Mouse (Mus musculus): ENCODE measurements around the gene Cdc42ep5. TPM values are rescaled to one million over a fixed set of nuclear protein-coding genes. Genes with fewer than 3 reads are reported as not detected.

Cdc42ep5 gene
- polyA plus RNA-seq, 1 experiment from 2014 or later: 7.9 TPM

DNA sequence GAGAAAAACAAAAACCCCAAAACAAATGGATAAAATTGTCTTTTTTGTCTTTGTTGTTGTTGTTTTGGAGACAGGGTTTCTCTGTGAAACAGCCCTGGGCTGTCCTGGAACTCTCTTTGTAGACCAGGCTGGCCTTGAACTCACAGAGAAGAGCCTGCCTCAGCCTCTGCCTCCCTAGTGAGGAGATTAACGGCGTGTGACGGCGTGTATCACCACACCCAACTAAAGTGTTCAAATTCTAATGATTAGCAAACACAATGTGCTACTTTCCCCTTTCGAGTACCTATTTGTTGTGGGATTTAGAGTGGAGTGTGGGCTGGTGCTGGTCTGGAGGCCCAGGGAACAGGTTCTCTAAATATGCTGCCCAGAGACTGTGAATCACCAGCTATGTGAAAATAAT is 29.7 kb downstream of the Cdc42ep5 start:
- Histone ChIP-seq H3K36me3 (peaks cover 15% of the 10 kb centered on the region), H3K9me3 (replicated peaks) (no peaks in the 10 kb centered on the region), H3K27ac (replicated peaks) (no peak overlapping the region), H3K4me3 (replicated peaks) (no peak overlapping the region), H3K27me3 (replicated peaks) (no peaks in the 10 kb centered on the region), H3K9ac (replicated peaks) (0 out of 2 replicates have a peak overlapping the region, but pooled peaks have one; percentile 23), H3K4me2 (no peak overlapping the region), H3K4me1 (peaks cover 46% of the 10 kb centered on the region)
- 85% methylated on average over 5 of the region's 5 CpGs for WGBS
- no peak for ATAC-seq (ENCODE audit: low FRiP score)

DNA sequence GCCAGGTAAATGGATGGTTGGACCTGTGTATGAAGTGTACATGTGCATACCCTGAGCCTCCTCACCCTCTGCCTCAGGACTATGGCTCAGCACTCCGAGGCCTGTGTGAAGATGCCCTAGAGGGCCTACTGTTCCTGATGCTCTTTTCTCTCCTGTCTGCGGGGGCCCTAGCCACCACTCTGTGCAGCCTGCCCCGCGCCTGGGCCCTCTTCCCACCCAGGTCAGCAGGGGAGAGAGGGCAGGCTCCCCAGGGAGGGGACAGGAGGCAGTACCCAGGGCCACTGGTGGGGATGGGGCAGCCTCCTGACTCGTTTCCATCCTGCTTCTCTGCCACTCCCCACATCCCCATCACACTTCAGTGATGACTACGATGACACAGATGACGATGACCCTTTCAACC is 31.7 kb downstream of the Cdc42ep5 start:
- Histone ChIP-seq H3K36me3 (peaks cover 14% of the 10 kb centered on the region; the same call in 1 of the 2 replicates), H3K27me3 (replicated peaks) (no peaks in the 10 kb centered on the region), H3K9ac (replicated peaks) (no peak overlapping the region; the same call in 1 of the 2 replicates), H3K27ac (replicated peaks) (peak overlapping the region; percentile 48), H3K9me3 (replicated peaks) (no peaks in the 10 kb centered on the region), H3K4me2 (no peak overlapping the region), H3K4me1 (peaks cover 41% of the 10 kb centered on the region), H3K4me3 (replicated peaks) (no peak overlapping the region)
- 84% methylated on average over 6 of the region's 7 CpGs for WGBS
- no peak for ATAC-seq (ENCODE audit: low FRiP score)

DNA sequence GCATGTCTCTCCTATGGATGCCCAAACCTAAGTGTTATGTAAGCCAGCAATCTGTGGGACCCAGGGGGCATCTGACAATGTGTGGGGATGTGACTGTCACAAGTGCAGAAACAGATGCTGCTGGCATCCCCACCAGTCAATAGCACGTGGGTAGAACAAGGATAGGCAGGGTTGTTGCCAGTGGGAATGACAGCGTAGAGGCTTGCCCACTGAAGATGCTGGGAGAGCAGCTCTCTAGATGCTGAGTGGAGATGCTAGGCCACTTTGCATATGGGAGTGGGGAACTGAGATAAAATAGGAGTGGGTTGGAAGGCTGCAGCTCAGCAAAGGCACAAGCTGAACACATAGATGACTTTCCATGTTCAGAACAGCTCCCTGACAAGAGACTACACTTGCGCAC is 32.1 kb downstream of the Cdc42ep5 start:
- WGBS: 91% methylated on average over 3 of the region's 3 CpGs
- Histone ChIP-seq H3K4me2 (no peak overlapping the region), H3K4me1 (peaks cover 37% of the 10 kb centered on the region), H3K36me3 (peaks cover 14% of the 10 kb centered on the region; the same call in 1 of the 2 replicates), H3K9me3 (replicated peaks) (no peaks in the 10 kb centered on the region), H3K27ac (replicated peaks) (peak overlapping the region; percentile 63), H3K27me3 (replicated peaks) (no peaks in the 10 kb centered on the region), H3K4me3 (replicated peaks) (no peak overlapping the region), H3K9ac (replicated peaks) (no peak overlapping the region; the same call in 1 of the 2 replicates)
- no peak for ATAC-seq (ENCODE audit: low FRiP score)

DNA sequence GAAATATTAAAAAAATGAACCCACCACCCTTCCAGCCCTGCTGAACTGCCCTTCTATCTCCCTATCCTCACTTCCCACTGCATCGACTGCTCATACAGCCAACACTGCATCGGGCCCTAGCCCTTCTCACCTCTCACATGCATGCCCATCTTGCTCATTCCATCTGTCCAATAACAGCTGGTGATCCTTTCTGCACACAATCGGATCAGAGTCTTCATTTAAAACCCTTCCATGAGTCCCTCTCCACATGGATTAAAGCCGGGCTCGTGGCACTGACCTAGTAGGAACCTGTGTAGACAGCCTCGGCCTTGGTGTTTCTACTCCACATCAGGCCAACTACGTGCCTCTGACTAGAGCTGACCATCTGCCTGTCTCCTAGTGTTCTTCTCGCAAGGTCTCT is 32.7 kb downstream of the Cdc42ep5 start:
- H3K4me3 ChIP-seq (replicated peaks): no peak overlapping the region
- no peaks in the 10 kb centered on the region for H3K27me3 ChIP-seq (replicated peaks)
- H3K27ac ChIP-seq (replicated peaks): peak overlapping the region; percentile 63
- no peak overlapping the region for H3K9ac ChIP-seq (replicated peaks)
- WGBS: 94% methylated on average over 8 of the region's 8 CpGs
- H3K4me2 ChIP-seq: no peak overlapping the region
- H3K36me3 ChIP-seq: peaks cover 14% of the 10 kb centered on the region; the same call in 1 of the 2 replicates
- no peaks in the 10 kb centered on the region for H3K9me3 ChIP-seq (replicated peaks)
- H3K4me1 ChIP-seq: peaks cover 36% of the 10 kb centered on the region
- ATAC-seq (ENCODE audit: low FRiP score): no peak

DNA sequence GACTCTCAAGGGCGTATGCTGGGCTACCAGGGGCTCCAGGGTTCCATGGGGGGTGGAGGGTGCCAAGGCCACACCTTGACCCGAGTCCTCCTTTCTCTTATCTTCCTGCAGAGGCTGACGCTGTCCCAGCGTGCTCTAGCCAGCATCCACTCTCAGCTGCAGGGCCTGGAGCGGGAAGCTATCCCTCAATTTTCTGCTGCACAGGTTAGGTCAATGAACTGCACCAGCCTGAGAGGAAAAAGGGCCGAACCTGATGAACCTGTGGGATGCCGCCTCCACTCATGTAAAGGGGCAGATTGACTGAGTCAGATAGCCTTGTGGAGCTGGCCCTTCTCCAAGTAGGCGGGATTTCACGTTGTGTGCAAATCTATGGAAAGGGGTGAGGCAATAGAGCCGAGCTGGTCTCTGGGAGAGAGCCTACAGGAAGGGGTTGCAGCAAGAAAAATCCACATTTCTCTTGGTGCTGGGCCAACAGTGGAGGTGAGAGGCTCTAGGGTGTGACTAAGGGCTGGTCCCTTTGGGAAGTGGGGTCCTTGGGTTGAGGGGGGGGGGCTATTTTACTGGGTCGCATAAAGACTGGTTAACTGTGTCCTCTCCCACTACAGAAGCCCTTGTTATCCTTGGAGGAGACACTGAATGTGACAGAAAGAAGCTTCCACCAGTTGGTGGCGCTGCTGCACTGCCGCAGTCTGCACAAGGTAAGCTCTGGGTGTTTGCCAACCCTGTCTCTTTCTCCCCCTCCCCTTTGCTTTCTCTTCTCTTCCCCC is 33.8 kb downstream of the Cdc42ep5 start:
- Histone ChIP-seq H3K9me3 (replicated peaks) (no peaks in the 10 kb centered on the region), H3K4me1 (peaks cover 35% of the 10 kb centered on the region), H3K9ac (replicated peaks) (peak overlapping the region; percentile 14; the same call in 1 of the 2 replicates), H3K4me2 (0 out of 2 replicates have a peak overlapping the region, but pooled peaks have one; percentile 20), H3K27ac (replicated peaks) (peak overlapping the region; percentile 63), H3K27me3 (replicated peaks) (no peaks in the 10 kb centered on the region), H3K4me3 (replicated peaks) (no peak overlapping the region), H3K36me3 (peaks cover 14% of the 10 kb centered on the region; the same call in 1 of the 2 replicates)
- WGBS: 41% methylated on average over 13 of the region's 13 CpGs
- ATAC-seq (ENCODE audit: low FRiP score): peak; percentile 67; the same call in 1 of the 2 replicates

DNA sequence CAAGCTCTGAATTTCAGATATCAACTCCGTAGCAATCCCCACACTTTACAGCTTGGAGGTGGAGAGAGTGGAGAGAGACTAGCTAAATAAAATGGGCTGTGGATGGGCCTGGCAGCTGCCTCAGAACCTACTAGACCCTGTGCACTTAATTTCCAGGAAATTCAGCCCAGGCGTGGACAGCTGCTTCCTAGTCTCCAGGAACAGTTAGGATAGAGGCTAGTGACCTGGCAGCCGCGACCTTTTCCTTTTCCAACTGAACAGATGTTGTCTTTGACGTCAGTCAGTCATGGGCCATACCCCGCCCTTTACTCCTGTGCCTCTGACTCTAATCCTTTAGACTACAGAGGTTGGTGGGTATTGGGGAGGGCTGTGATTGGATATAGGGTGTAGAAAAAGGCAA is 35.8 kb downstream of the Cdc42ep5 start:
- no peak for ATAC-seq (ENCODE audit: low FRiP score)
- Histone ChIP-seq H3K4me1 (peaks cover 42% of the 10 kb centered on the region), H3K9ac (replicated peaks) (no peak overlapping the region; the same call in 1 of the 2 replicates), H3K9me3 (replicated peaks) (no peaks in the 10 kb centered on the region), H3K27ac (replicated peaks) (peak overlapping the region; percentile 63; the same call in 1 of the 2 replicates), H3K36me3 (peaks cover 14% of the 10 kb centered on the region; the same call in 1 of the 2 replicates), H3K4me2 (no peak overlapping the region), H3K4me3 (replicated peaks) (no peak overlapping the region), H3K27me3 (replicated peaks) (no peaks in the 10 kb centered on the region)
- 80% methylated on average over 6 of the region's 6 CpGs for WGBS

DNA sequence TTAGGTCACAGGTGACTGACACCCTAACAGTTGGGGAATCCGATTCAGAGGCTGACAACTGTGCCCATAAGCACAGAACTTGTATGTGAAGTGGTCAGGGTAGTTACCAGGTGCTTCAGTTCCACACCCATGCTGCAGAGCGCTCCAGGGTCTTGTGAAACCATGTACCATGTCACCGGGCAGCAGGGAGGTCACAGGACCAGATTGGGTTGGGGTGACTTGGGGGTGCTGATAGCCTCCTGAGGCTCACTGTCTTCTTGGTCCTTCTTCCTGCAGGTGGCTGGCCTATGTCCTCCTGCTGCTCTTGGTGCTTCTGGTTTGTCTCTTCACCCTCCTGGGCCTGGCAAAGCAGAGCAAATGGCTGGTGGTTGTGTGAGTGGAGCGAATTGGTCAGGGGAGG is 36.8 kb downstream of the Cdc42ep5 start:
- Histone ChIP-seq H3K4me3 (replicated peaks) (no peak overlapping the region), H3K9ac (replicated peaks) (no peak overlapping the region), H3K4me1 (peaks cover 48% of the 10 kb centered on the region)

DNA sequence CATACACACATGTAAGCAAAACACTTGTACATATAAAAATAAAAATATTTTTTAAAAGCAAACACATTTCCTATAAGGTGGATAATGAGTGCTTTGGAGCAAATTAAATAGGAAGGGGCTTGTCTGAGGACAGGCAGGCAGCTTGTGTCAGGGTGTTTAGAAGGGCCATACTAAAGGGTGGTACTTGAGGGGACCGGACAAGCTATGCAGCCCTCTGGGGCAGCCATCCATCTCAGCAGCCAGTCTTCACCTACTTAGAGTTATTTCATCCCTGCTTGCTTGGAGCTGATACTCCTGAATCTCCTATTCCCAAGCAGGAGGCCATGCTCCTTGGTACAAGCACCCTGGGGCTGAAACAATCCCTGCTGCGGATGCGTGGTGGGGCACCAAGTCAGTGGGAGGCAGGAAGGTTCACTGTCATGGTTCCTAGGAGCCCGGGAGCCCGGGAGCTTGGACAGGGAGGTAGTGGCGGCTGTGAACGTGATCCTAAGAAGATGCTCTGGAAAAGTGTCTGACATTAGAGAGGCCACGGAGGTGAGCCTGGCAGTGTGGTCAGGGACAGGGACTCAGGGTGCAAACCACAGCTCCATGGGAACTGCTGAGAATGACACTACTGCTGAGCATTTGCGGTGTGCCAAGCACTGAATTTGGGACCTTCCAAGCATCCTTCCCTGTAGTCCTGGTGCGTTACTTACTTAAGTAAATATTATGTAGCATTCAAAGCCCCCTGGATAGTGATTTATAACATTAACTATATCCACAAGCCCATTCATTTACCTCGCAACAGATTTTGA is 37.5 kb downstream of the Cdc42ep5 start:
- no peak for ATAC-seq (ENCODE audit: low FRiP score)
- Histone ChIP-seq H3K27ac (replicated peaks) (no peak overlapping the region), H3K4me1 (peaks cover 49% of the 10 kb centered on the region), H3K4me2 (no peak overlapping the region), H3K9ac (replicated peaks) (no peak overlapping the region), H3K9me3 (replicated peaks) (no peaks in the 10 kb centered on the region), H3K36me3 (peaks cover 14% of the 10 kb centered on the region; the same call in 1 of the 2 replicates), H3K4me3 (replicated peaks) (no peak overlapping the region), H3K27me3 (replicated peaks) (no peaks in the 10 kb centered on the region)
- 86% methylated on average over 11 of the region's 11 CpGs for WGBS

More for the DNA sequence above, 36.8 kb downstream of the Cdc42ep5 start:
- no peak for ATAC-seq (ENCODE audit: low FRiP score)
- Histone ChIP-seq H3K27me3 (replicated peaks) (no peaks in the 10 kb centered on the region), H3K9me3 (replicated peaks) (no peaks in the 10 kb centered on the region), H3K36me3 (peaks cover 14% of the 10 kb centered on the region; the same call in 1 of the 2 replicates), H3K4me2 (no peak overlapping the region), H3K27ac (replicated peaks) (peak overlapping the region; percentile 30)
- WGBS: 91% methylated on average over 4 of the region's 4 CpGs

DNA sequence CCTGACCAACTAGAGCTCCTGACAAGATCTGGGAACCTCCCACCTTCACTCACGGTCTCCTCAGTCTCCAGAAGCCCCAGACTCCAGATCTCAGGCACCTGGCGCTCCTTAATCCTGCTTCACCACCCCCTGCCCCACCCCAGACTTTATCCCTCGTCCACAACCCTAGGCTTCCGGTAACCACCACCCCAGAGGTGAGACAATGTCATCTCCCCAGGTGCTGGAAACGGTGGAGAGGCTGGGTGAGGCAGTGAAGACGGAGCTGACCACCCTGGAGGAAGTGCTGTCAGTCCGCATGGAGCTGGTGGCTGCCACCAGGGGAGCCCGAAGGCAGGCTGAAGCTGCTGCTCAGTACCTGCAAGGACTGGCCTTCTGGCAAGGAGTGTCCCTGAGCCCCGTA is 39.4 kb downstream of the Cdc42ep5 start:
- peak overlapping the region; percentile 88 for H3K27ac ChIP-seq (replicated peaks)
- H3K4me1 ChIP-seq: peaks cover 53% of the 10 kb centered on the region
- no peaks in the 10 kb centered on the region for H3K9me3 ChIP-seq (replicated peaks)
- peak overlapping the region; percentile 66; the same call in 1 of the 2 replicates for H3K4me2 ChIP-seq
- H3K4me3 ChIP-seq (replicated peaks): no peak overlapping the region
- ATAC-seq (ENCODE audit: low FRiP score): no peak
- peak overlapping the region; percentile 31; the same call in 1 of the 2 replicates for H3K9ac ChIP-seq (replicated peaks)
- no peaks in the 10 kb centered on the region for H3K27me3 ChIP-seq (replicated peaks)
- 29% methylated on average over 9 of the region's 9 CpGs for WGBS
- H3K36me3 ChIP-seq: peaks cover 14% of the 10 kb centered on the region; the same call in 1 of the 2 replicates

DNA sequence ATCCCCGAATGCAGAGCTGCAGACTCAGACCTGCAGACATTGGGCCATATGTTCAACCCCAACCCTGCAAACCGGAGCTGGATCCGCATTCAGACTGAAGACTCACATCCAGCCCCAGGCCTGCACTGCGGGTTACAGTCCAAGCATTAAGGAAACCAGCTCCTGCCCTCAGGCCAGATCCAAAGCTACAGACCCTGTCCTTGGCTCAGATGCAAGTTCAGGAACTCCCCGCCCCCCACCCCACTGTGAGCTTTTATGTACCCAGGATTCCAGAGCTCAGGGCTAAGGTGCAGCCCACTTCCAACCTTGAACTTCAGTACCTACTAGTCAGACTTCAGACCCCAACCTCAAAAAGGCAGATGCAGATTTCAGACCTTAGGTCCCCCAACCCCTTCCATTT is 39.8 kb downstream of the Cdc42ep5 start:
- Histone ChIP-seq H3K27ac (replicated peaks) (peak overlapping the region; percentile 88), H3K9me3 (replicated peaks) (no peaks in the 10 kb centered on the region), H3K27me3 (replicated peaks) (no peaks in the 10 kb centered on the region), H3K4me1 (peaks cover 55% of the 10 kb centered on the region), H3K36me3 (peaks cover 13% of the 10 kb centered on the region; the same call in 1 of the 2 replicates), H3K4me2 (peak overlapping the region; percentile 66), H3K9ac (replicated peaks) (peak overlapping the region; percentile 31; the same call in 1 of the 2 replicates), H3K4me3 (replicated peaks) (peak overlapping the region; percentile 35)
- WGBS: 12% methylated on average over 5 of the region's 5 CpGs
- peak; percentile 4; the same call in 1 of the 2 replicates for ATAC-seq (ENCODE audit: low FRiP score)

DNA sequence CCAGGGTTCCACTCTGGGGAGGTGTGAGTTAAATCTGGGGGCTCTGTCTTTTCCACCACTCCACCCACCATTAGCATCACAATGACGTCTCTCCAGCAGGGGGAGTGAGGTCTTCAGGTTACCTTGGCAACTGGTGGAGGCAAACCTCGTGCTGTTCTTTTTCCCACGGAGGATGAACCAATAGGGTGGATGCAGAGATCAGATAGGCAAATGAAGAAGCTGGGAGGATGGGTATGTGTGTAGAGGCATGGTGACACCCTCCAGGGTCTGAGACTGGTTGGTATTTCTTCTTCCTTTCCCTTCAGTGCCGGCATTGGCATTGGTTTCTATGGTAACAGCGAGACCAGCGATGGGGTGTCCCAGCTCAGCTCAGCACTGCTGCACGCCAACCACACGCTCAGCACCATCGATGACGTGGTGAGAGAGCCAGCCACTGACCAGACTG is 40.3 kb downstream of the Cdc42ep5 start:
- H3K9ac ChIP-seq (replicated peaks): peak overlapping the region; percentile 31
- peaks cover 51% of the 10 kb centered on the region for H3K4me1 ChIP-seq
- peak overlapping the region; percentile 88 for H3K27ac ChIP-seq (replicated peaks)
- H3K36me3 ChIP-seq: peaks cover 9% of the 10 kb centered on the region; the same call in 1 of the 2 replicates
- 1% methylated on average over 10 of the region's 10 CpGs for WGBS
- peak overlapping the region; percentile 66 for H3K4me2 ChIP-seq
- H3K4me3 ChIP-seq (replicated peaks): peak overlapping the region; percentile 35
- peak; percentile 88 for ATAC-seq (ENCODE audit: low FRiP score)
- no peaks in the 10 kb centered on the region for H3K9me3 ChIP-seq (replicated peaks)
- no peaks in the 10 kb centered on the region for H3K27me3 ChIP-seq (replicated peaks)

Measured in neural tube, embryonic 15.5 days (tissue).